Mouse (Mus musculus) heart, adult 2 months (tissue): ENCODE data around the gene Pon3.
"Not testable (repeated sequence)": the region's sequence is repeated elsewhere in the genome, so short reads cannot be mapped to it uniquely, and the experiment has no call there.

ENCODE experiments used
- CTCF ChIP-seq: fragments of 200-600 bp; IDR thresholded peaks from 2 replicates; pipeline ENCODE4 v1.8.1; 2022; ENCODE audit warnings: antibody characterized with exemption, mild to moderate bottlenecking, moderate library complexity
- EP300 ChIP-seq: fragments of 200-500 bp; IDR thresholded peaks from 2 replicates; pipeline ENCODE4 v1.6.1; 2011; ENCODE audit warnings: low read depth, low read length, control low read depth; ENCODE audit not compliant: insufficient read depth
- POLR2A ChIP-seq: fragments of 200-500 bp; IDR thresholded peaks from 2 replicates; pipeline ENCODE4 v1.6.1; 2011; ENCODE audit warnings: mild to moderate bottlenecking, low read depth, low read length, control low read depth; ENCODE audit not compliant: insufficient read depth

- TF ChIP-seq EP300, CTCF, POLR2A: not testable (repeated sequence)
Measured at GRCm38 (mm10) chr6:5223551-5223950, 32.5 kb downstream of the Pon3 start.
